Mouse (Mus musculus): ENCODE measurements at regions not wholly inside any gene's neighbourhood (a gene's known extent, or its start where the extent isn't known, plus 50 kb on each side); places are given as distances from the start of the nearest gene placed in this dataset.

DNA sequence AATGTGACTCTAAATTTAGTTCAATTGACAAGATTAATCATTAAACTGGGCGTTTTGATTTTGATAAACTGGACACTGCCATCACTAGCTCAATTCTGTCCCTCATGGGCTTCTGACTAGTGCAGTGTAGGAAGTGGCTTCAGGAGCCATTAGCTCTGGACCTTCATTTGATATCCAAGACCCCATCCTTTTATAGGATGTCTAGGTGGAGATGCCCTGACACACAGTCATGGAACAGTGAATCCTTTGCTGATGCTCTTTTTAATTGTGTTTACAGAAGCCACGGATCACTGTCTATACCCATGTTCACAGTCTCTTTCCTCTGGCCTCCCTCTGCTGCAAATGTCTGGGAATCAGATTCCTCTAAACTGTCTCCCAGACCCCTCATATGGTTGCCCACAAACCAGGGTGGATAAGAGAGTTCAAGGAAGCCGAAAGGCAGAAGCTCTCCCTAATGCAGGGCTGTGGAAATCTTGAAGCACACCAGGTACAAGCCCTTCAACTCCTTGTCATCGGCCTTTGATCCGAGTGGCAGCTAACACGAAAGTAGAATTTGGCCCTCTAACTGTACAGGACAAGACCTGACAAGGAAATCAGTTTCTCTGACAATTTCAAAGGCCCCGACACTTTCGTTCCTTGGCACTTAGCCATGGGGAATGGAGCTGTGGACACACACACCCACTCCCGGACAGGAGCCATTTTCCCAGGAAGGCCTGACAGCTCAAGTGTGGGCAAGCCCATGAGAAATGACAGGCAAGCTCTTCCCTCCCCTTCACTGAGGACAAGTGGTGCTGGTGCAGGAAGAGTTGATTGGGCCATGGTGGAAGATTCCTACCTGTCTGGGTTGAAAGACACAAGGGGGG lies 135.2 kb upstream of the Parp11 start:
- DNase-seq (ENCODE audit: low spot score): no peak

DNA sequence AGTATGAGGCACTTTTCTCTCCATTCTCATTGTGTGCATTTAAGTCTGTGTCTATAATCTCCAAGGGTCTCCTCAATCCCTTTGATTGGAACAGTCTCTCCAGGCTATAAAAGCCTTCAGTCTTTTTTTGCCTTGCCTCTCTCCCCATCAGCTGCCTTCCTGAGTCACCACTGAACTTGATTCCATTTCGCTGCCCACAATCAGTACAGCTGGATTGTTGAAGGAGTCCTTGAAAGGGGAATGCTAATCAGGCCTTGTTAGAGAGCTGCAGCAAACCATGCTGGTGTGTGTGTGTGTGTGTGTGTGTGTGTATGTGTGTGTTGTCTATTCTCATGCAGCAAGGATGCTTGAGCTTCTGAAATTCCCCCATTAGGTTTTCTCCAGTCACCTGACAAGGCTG lies 129.3 kb upstream of the Parp11 start:
- no peak for DNase-seq (ENCODE audit: low spot score)

- no peak for DNase-seq (ENCODE audit: low spot score)
Observed at GRCm38 (mm10) chr6:127318746-127319582, 127.7 kb upstream of the Parp11 start.

DNA sequence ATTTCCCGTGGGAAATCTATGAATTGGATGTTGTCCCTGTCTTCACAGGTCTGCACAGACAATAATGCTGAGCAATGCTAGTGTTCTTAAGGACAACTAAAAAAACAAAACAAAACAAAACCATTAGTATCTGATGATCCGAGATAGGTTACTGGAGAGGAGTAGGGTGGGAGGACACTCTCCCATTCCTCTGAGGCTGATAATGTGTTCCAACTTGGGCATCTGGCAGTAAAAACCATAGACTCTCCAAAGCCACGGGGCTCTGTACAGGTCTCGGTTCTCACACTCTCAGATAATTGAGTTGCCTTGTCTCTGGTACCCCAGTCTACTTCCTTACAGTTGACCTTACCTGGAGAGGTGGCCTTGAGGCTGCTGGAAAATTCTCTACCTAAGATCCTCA lies 126.0 kb upstream of the Parp11 start:
- no peak for DNase-seq (ENCODE audit: low spot score)

DNA sequence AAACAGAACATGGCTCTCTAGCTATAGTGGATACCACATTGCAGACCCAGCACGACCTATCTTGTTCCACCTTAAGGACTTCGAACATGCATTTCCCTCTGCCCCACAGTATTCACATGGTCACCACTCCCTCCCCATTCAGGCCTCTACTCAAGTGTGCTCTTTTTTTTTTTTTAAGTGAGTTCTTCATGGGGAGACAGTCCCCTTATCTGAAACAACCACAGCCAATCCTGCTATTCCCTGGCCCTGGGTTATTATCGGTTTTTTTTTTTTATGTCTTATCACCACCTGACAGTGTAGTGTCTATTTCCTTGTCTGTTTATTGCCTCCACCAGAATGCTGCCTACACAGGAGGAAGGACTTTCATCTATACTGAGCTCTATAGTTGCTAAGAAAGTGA lies 125.6 kb upstream of the Parp11 start:
- no peak for DNase-seq (ENCODE audit: low spot score)

GRCm38 (mm10) chr6:127322398-127322797 lies 124.2 kb upstream of the Parp11 start:
- no peak for DNase-seq (ENCODE audit: low spot score)

DNA sequence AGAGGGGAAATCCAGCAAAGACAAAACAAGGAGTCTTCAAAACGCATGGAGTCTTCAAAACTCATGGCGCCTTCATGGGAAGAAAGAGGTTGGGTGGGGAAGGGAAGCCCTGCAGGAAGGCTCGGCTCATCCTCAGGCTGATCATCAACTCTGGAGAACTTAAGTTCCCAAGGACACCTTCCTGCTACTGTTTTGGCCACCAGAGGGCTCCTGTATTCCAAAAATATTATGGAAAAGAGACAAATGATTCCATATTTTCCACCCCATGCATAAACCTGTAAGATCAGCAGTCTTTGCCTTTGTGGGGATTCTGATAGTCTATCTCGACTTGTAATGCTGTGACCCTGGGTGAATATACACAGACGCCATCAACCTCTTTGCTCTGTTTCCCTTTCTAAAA lies 121.7 kb upstream of the Parp11 start:
- no peak for DNase-seq (ENCODE audit: low spot score)

GRCm38 (mm10) chr6:127325596-127326332 lies 120.9 kb upstream of the Parp11 start:
- no peak for DNase-seq (ENCODE audit: low spot score)

GRCm38 (mm10) chr6:127326333-127326729 lies 120.3 kb upstream of the Parp11 start:
- DNase-seq (ENCODE audit: low spot score): no peak

DNA sequence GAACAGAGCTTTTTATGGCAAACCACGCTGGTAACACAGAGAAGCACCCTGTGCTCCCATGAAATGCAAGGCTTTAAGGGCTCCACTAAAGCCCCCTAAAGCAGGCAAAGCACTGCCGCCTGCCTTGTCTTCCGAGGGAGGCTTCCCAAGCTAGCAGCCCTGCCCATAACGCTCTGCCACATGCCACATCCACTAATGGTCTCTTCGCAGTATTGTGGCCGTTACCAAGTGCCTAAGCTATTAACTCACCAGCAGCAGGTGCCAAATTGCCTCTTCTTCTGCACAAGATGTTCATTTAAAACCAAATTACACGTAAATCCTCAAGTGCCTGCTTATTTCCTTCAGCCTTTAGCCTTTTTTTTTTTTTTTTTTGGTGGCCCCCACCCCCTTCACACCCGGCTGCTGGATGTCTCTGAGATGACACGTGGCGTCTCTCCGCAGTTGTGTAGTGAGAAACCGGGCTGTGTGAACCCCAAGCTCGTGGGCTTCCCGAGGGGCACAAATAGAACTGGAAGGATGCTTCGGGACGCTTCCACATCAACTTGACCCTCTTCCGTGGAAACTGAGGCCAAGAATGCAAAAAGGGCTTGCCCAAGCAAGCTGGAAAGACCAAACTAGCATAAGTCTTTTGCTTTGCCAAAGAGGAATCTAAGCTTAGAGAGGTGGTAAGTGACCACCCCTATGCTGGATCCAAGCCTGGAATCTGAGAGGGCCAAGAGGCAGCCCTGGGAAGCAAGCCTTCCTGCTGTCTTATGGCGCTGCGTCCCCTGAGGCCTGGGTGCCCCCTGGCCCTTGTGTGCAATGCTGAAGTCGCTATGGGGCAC lies 117.2 kb upstream of the Parp11 start:
- DNase-seq (ENCODE audit: low spot score): no peak

DNA sequence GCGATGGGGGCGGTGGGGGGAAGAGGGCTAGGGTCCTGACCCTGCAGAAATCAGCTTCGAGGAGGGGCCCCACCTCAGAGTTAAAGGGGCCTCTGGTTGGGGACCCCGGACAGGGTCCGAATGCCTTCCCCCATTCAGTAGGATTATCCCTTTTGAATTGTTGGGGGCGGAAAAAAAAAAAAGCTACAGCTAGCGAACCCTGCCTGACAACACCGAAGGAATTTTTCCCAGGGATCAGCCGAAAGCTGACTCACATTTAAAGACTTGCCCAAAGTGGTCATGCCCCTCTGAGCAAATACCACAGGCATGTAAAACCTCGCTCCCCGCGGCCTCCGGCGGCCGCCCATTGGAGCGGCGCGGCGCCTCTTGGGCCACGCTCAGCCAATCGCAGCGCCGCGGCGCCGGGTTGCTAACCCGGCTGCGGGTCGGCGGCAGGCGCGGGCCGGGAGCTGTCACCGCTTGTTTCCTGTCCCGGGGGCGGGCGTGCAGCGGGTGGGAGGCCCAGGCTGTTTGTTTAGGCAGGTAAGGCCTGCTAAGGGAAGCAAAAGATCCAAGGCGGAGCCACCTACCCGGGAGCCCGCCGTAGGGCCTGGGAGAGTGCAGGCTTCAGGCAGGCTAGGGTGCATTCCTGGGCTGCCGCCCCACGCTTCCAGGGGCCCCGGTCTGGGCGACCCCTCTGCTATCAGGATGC lies 116.5 kb upstream of the Parp11 start:
- peak; percentile 51 for DNase-seq (ENCODE audit: low spot score)

DNA sequence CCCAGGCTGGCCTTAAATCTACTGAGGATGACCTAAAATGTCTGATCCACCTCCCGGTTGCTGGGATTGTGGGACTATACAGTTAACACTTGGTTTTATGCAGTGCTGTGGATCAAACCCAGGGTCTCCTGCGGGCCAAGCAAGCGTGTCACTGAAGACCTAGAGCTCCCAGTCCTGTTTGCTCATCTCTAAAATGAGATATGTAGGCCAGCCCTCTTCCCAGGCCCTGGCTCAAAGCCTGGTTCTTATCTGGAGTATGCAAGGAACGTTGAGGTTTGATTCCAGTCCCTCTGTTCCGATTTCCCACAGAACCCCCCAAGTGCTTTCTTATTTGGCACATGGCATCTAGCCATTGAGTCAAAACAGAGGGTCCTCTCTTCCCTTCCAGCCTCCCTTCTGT lies 115.5 kb upstream of the Parp11 start:
- no peak for DNase-seq (ENCODE audit: low spot score)

DNA sequence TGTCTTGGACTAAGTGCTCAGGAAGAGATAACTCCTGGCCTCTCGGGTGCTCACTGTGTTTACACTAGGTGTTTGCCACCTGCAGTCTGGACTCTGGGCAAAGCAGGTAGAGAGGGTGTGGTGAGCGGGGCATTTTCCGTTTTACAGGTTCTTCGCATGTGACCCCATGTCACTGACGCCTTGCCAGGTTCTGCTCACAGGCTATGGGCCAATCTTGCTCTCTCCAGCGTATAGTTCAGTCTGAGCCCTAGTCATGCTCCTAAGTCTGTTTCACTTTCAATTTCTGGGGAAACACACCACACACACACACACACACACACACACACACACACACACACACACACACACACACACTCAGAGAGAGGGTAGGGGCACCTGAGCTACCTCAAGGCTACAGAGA lies 112.4 kb upstream of the Parp11 start:
- no peak for DNase-seq (ENCODE audit: low spot score)

DNA sequence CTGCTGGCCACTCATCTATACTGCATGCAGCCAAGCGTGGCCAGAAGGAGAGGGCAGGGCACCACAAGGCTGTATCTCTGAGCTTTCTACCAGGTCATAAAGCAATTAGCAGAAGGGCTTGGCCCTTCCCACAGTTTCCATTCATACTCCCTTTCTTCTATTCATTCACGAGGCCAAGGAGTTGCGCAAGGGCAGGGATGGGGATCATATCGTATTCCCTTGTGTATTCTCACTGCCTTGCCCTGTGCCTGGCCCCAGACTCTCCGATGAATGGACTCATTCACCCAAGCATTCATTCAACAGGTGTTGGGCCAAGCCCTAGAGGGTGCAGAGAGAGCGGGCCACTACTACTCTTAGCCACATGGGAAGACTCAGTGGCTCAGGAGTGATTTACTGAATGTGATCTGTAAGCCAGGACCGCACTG lies 111.2 kb upstream of the Parp11 start:
- DNase-seq (ENCODE audit: low spot score): no peak

GRCm38 (mm10) chr6:127335996-127336660 lies 110.5 kb upstream of the Parp11 start:
- no peak for DNase-seq (ENCODE audit: low spot score)

DNA sequence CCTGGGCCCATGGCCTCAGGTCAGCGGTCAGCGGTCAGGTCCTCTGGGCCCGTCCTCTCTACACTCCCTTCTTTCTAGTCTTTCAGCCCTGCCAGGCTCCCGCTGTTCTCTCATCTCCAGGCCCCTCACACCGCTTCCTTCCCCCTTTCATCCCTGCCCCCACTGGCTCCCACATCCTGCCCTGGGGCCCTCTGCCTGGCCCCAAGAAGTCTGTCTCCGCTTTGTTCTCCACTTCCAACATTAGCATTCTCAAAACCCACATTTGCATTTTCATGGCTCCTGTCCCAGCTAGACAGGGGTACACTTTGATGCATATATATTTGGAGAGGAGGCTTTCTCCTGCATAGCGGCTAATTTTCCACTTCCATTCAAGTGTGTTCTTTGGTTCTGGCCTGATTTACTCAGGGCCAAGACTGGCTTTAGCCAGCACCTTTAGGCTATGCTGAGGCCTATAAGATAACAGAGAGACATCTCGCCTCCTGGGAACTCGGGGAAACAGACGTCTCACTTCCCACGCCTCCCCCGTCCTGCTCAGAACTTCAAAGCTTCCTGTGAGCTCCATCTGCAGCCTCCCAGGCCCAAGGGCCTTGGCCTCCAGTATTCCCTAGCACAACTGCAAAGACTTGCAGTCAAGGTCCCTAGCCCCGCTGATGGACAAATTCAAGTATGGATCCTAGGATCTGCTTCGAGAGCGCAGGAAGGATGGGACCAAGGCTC lies 109.8 kb upstream of the Parp11 start:
- no peak for DNase-seq (ENCODE audit: low spot score)

- DNase-seq (ENCODE audit: low spot score): no peak
Observed at GRCm38 (mm10) chr6:127337398-127337871, 109.2 kb upstream of the Parp11 start.

DNA sequence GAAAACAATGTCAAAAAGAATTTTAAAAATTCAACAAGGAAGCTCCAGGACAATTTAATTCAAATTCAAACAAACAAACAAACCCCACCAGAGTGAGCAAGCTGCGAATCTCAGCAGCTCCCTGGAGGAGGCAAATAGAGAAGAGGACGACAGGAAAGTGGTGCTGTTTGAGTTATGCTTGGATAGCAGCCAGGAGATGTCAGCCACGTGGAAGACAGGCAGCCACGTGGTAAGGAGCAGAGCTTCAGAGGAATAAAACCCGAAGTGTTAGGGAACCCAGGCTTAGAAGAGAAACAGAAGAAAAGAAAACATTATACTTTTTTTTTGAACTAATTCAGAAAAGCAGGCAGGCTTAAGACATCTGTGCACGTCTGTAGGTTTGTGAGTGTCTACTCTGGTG lies 108.2 kb upstream of the Parp11 start:
- DNase-seq (ENCODE audit: low spot score): no peak

DNA sequence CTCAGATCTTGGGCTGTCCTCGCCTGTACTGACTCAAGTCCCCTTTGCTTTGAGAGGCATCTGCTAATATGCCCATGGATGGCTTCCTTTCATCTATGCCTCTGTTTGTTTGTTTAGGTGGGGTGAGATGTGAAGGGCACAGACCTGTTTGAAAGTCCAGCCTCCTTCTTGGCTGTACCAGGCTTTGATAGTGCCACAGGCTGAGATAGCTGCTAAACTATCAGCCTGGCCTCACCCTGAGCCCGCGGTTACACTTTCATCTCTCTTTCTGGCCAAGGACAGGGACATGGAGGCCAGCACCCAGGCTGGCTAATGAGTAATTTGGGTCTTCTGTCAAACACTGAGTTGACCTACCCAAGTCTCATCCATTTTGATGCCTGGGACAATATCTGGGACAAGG lies 105.0 kb upstream of the Parp11 start:
- no peak for DNase-seq (ENCODE audit: low spot score)
